Mouse (Mus musculus): ENCODE data around the gene Axdnd1.
"Not testable (repeated sequence)": the region's sequence is repeated elsewhere in the genome, so short reads cannot be mapped to it uniquely, and the experiment has no call there.

The Axdnd1 gene

GRCm38 (mm10) chr1:156308595-156308994 is 112.4 kb downstream of the Axdnd1 start:
- DNase-seq = no peak

DNA sequence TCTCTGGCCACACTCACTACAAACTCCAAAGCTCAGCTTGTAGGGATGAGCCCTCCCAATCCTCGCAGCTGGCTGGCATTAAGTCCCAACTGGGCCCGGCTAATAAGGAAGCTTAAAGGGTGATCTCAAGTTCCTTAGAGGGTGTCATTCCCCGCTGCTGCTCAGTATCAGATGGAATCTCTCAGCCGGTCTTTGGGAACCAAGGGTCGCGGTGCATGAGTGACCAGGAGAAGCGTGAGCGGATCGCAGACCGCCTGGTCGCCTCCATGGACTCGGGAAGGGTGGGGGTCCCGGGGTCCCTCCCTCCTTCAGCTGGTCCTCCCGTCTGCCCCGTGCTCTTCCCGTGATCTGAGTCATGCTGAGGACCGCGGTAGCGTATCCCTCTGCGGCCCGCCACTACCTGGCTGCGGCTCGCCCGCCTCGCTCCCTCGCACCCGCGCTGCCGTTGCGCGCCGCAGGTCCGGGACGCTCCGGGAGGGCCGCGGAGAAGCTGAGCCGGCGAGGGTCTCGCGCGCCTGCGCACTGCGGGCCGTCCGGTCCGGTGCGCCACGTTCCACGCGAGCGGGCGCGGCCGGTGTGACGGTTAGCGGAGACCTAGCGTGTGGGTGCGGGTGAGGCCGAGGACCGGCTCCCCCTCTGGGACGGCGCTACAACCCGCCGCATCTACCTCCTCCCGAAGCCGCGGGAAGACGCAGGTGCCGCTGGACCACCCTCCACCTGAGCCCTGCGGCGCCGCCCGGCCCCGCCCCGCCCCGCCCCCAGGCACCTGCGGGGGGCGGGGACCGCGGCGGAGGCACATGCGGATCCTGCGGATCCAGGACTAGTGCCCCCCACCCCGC is 117.8 kb downstream of the Axdnd1 start, which contains the start of gene Tdrd5:
Tdrd5 (minus strand) TSS at position 754 of the 839 bp plus-strand sequence.
- peak; percentile 75 for DNase-seq

DNA sequence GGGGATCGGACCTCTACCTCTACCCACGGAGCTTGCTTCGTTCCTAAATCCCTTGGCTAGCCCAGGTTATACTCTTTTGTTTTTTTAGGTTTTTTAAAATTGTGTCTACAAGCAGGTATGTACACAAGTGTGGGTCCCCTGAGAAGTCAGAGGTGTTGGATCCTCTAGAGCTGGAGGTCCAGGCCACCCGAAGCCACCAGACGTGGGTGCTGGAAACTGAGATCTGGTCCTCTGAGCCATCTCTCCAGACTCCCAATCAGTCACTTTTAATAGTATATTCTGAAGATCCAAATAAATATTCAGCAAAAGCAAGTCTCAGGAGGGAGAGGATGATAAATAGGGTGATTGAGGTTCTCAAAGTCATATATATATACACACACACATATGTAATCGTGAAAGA is 130.9 kb downstream of the Axdnd1 start:
- DNase-seq = no peak

DNA sequence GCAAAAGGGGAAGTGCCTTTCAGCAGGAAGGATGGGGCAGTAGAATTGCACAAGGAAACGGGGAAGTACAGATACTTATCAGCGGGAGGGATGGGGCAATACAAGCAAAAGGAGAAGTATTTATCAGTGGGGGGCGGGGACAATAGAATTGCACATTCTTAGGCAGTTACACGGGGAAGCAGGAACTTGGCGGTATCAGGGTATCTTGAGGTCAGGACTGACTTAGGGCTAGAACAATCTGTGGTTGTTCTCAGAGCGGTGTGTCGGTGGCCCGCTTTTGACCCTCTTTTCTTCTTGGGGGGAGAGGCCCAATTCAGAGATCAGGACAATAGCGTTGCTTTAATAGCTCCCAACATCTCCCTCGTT is 131.8 kb downstream of the Axdnd1 start:
- not testable (repeated sequence) for DNase-seq

- no peak for DNase-seq
Observed at GRCm38 (mm10) chr1:156288556-156289221, 132.3 kb downstream of the Axdnd1 start.

DNA sequence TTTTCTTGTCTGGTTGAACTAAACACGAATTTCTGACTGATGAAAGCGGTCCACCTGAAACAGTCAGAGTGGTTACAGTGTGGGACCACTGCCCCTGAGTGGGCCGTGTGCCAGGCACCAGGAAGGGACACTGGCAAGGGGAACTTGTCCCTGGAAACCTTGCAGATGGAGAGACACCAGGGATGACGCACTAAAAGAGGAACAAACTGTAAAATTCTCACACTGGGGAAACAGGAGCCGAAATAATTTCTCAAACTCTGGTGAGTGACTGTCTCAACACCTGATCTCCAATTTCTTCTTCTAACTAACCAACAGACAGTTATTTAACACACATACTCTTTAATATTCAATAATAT is 135.4 kb downstream of the Axdnd1 start:
- DNase-seq = no peak

DNA sequence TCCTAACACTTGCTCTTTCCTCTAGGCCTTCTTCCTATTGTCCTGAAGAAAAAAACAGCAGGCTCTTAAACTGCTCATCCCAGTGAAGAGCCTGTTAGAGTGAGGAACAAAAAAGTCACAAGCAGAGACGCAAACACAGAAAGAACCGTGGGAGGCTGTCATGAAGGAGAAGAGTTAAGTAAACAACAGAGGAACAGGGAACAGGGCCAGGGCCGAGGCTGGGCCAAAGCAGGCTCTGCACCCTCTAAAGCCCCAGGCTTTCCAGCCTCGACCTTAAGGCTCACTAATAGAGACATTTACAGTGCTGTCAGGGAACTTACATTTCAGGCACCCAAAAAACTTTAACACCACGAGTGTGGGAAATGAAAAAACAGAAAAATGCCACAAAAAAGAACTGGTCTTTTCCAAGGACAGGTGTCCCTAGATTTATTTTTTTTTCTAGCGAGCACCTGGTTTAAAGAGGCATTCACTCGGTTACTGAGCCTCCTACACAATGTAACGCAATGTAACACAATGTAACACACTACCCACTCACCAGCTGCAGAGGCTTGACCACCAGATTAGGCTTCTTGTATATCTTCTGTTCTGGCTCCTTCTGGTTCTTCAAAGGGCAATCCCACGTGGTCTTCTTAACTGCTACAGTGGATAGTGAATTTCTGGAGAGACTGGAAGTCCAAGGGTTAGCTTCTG is 136.0 kb downstream of the Axdnd1 start:
- DNase-seq = no peak

GRCm38 (mm10) chr1:156284207-156284606 is 136.8 kb downstream of the Axdnd1 start:
- no peak for DNase-seq

DNA sequence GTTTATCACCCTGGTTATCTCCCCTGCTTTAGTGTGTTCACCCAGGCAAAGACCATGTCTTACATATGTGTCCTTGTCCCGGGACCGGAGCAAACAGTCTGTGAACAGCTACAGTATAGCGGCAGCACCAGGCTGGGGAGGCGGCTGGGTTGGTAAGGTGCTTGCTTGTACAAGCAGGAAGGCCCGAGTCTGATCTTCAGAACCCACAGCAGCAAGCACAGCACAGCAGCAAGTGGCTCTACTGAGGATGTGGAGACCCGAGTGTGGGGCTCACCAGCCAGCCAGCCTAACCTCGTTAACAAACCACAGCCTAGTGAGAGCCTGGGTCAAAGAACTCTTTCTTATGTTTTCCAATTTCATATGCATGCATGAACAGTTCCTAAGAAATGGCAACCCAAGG is 140.8 kb downstream of the Axdnd1 start:
- DNase-seq = no peak

GRCm38 (mm10) chr1:156273647-156274046 is 147.3 kb downstream of the Axdnd1 start:
- no peak for DNase-seq
